Mouse (Mus musculus) heart, adult 18-20 months (tissue): ENCODE data around the gene 1700012B07Rik. TPM values are rescaled to one million over a fixed set of nuclear protein-coding genes. Genes with fewer than 3 reads are reported as not detected.

ENCODE experiments used
- DNase-seq, 2 experiments: peaks; one replicate each; pipeline ENCODE4 v3.0.0; 2021 to 2022; ENCODE audit warnings: mixed read lengths in 1 of 2
- total RNA-seq, 2 experiments: library from RNA; stranded (reverse); gene quantifications; 2 replicates each; pipeline ENCODE4 v1.2.3; 2021

1700012B07Rik gene
- total RNA-seq, 2 experiments from 2014 or later = not detected

DNA sequence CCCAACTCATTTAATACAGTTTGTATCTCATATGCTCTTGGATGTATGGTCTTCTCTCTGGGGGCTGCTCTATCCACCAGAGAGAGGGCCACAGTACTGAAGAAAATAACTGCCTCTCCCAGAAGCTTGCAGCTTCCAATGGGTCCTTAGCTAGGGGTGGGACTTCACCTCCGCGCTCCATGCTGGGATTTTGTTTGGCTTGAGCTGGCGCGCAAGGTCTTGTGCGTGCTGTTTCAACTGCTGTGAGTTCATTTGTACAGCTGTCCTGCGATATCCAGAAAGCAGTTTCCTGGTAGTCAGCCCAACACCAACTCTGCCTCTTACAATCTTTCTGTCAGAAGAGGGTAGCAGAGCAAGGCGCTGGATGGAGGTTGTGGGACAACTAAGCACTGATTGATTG is 18.5 kb upstream of the 1700012B07Rik start:
- no peak for DNase-seq

DNA sequence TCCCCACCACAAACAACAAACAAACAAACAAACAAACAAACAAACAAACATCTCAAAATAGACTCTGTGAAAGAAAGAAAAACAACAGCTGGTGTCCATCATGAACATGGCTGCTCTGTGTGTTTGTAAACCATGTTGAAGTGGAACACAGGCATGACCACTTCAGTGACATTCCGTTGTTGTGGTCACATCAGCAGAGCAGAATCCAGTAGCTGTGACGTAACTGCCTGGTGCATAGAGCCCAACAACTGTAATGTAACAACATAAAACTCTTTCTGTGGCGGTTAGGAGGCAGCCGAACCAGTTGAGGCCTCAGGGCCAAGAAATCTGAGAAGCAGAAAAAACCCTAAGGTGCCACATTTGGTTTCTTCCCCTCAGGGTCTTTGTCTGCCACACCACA is 17.8 kb upstream of the 1700012B07Rik start:
- DNase-seq = no peak

GRCm38 (mm10) chr11:109844466-109844865 is 16.6 kb upstream of the 1700012B07Rik start:
- no peak for DNase-seq

DNA sequence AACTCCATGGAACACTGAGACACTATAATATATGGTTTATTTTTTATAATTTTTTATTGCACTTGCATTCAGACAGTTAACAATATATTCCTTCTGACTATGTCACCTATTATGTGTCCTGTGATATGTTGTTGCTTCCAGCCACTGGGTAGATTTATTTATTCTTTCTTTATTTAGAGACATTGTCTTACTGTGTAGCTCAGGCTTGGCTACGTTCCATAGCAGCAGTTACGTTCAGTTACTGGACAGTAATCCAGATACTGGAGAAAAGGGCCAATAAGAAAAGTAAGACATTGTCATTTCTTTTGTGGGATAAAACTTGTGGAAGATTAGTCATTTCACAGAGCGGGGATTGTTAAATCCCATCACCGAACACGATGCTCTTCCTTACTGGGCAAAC is 2.5 kb upstream of the 1700012B07Rik start:
- no peak for DNase-seq

DNA sequence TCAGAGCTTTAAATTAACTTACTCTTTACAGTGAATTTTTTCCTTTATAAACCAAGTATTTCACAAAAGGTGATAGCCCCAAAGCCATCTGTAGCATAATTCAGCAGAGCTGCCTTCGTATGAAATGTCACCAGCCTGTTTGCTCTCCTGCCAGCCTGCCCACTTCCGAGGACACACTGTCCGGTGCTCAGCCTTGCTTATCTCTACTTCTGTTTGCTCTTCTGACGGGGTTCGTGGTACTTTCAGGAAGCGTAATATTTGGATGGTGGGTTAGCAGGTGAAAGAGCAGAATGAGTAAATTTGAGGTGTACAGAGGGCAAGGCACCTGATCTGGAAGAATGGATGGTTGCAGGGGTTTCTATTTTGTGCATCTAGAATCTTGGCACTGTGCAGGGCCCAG is 5.6 kb downstream of the 1700012B07Rik start:
- DNase-seq = no peak

DNA sequence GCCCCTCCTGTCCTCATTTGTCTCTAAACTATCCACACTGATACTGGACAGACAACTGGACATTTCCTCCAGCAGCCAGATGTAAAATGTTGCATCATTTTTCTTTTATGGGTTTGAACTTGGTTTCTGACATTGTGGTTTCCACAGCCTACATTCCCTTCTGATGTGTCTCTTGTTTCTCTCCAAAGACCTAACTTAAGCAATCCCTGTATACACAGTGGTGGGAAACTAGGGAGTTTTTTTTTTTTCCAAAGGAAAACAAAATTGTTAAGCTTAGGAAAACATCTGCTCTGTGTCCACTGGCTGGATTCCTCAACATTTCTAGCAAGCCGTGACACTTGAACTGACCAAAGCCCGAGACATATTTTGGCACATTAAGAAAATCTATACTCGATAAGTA is 10.4 kb downstream of the 1700012B07Rik start:
- peak; percentile 15 to 35 for DNase-seq

DNA sequence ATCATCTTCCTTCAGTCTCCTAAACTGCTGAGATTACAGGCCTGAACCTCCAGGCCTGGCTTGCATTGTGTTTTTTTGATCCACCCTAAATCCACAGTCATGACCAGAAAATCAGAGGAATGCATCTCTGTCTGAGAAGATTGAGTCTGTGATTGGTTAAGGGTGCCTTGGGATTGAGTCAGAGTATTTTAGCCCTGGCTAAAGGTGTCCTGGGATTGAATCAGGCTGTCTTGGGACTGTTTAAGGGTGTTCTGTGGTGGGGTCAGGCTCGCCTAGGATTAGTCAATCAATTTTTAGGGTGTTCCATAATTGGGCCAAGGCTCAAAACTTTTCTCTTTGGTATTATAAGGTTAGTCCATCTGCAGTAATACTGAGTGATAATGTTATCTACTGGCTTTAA is 10.9 kb downstream of the 1700012B07Rik start:
- DNase-seq = peak; percentile 8 to 23

GRCm38 (mm10) chr11:109811721-109812120 is 16.1 kb downstream of the 1700012B07Rik start:
- no peak for DNase-seq

- no peak for DNase-seq
Observed at GRCm38 (mm10) chr11:109809175-109809855, 18.5 kb downstream of the 1700012B07Rik start.

- no peak for DNase-seq
Observed at GRCm38 (mm10) chr11:109801515-109801914, 26.3 kb downstream of the 1700012B07Rik start.

GRCm38 (mm10) chr11:109797531-109797930 is 30.3 kb downstream of the 1700012B07Rik start:
- DNase-seq = no peak

DNA sequence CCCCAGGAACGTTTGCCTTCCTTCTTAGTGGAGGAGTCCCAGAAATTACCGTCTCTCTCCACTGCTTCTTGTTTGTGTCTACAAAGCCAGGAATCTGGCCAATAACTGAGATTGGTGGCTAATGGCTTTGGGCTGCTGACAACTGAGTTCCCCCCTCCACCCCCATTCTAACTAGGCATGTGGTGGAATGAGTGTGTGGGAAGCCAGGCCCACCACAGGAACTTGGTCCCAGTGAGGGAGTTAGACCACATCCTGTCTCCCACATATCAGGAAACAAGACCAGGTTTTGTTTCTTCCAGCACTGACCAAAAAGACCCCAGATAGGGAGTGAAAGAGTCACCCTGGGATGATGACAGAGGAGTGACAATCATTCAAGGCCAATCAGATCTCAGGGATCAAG is 32.3 kb downstream of the 1700012B07Rik start:
- peak in 1 of 2 experiments; percentile 5 for DNase-seq

DNA sequence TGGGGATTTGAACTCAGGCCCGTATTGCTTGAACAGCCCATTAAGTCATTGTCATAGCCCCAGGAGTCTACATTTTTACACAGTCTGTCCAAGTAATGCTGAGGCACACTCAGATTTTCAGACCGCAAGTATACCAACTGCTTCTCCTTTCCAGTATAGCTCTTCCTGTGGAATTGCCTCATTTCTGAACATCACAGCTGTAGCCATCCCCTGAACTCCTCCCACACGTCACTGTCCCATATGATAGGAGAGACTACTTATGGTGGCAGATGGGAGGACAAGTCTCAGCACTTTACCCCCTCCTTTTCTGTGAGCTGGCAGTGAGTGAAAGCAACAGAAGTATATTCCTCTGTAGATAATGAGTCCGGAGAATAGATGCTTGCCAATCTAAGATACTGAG is 34.3 kb downstream of the 1700012B07Rik start:
- no peak for DNase-seq

DNA sequence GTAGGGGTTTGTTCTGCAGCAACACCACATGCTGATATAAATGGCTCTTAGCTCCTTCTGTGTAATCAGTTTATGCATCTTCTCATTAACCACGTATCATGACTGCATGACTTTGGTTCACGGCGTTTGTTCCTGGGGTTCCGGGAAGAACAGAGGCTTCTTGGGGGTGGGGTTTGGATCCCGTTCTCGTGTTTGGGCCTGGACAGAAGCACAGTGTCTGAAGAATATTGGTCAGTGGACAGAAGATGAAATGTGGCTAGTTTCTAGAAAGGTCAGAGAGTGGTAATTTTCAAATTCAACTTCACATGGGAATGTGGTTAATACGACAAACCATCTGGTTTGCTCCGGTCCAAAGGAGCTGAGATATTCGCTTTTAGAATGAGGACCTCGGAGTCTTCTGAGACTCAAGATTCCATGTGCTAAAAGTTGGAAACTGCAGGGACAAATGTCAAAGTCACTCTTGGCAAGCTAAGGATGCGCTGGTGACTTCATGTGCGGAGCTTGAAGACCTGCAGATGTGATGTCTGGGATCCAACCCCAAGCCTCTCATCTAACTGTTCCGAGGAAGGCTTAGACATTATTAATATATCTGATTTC is 35.3 kb downstream of the 1700012B07Rik start:
- peak; percentile 16 to 29 for DNase-seq

GRCm38 (mm10) chr11:109791965-109792364 is 35.9 kb downstream of the 1700012B07Rik start:
- no peak for DNase-seq

GRCm38 (mm10) chr11:109790221-109790620 is 37.6 kb downstream of the 1700012B07Rik start:
- DNase-seq = no peak

- DNase-seq = no peak
Observed at GRCm38 (mm10) chr11:109785392-109785791, 42.5 kb downstream of the 1700012B07Rik start.

GRCm38 (mm10) chr11:109771381-109771780 is 56.5 kb downstream of the 1700012B07Rik start:
- no peak for DNase-seq

DNA sequence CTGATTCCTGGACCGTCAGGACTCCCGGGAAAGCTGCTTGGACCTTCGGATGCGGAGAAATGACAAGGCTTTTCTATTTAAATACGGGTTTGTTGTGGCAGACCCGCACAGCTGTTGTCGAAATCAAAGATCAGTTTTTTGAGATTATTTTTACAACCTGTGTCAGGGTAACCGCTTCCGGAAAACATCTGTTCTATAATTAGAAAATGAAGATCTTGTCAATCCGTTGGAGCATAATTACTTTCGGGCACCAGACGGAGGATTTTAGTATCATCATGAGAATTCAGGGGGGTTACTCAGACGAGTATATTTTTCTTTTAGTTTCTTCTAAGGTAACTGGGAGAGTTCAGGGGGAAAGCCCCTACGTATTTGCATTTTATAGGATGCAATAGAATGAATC is 57.7 kb downstream of the 1700012B07Rik start:
- no peak for DNase-seq

DNA sequence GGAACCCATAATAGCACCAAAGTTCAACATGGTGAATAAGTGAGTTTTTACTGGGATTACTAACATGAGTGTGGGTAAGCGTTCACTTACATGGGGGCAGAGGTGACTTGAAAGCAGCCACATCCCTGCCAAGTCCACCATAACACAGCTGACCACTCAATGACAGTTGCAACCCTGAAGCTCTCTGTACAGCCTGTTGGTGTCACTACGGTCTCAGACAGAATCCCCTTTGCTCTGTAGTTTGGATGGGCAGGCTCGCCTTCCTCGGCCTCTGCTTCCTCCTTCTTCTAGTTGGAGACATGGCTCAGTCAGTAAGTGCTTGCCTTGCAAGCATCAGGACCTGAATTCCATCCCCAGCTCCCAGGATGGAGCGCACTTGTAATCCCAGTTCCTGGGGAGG is 58.8 kb downstream of the 1700012B07Rik start:
- no peak for DNase-seq

DNA sequence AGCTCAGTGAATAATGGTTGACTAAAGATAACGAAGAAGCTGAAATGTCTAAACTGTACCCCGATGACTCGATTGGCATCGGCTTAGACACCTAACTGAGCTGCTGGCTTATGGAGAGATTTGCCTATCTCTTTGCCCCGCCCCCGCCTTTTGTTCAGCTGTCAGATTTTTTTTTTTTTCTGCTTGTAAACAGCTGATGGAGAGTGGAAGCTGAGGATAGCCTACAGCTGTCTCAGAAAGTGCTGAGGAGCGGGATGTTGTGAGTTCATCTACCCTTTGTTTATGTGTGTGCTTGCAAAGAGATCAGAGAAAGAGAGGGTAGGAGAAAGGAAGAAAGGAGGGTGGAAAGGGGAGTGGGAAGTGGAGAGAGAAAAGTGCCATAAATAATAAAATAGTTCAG is 67.8 kb downstream of the 1700012B07Rik start:
- DNase-seq = no peak

- DNase-seq = peak; percentile 47 to 53
Observed at GRCm38 (mm10) chr11:109758616-109759215, 69.1 kb downstream of the 1700012B07Rik start.

GRCm38 (mm10) chr11:109754105-109754602 is 73.7 kb downstream of the 1700012B07Rik start:
- DNase-seq = no peak
